Mouse (Mus musculus): ENCODE results near the gene Ank2. TPM values are rescaled to one million over a fixed set of nuclear protein-coding genes. Genes with fewer than 3 reads are reported as not detected.

The Ank2 gene
- polyA plus RNA-seq, 1 experiment from 2014 or later: 5.1 TPM

- no peak overlapping the region for H3K4me3 ChIP-seq (ENCODE audit: low read depth, low read length)
- no peak for TF ChIP-seq EP300 (IDR thresholded peaks at IDR 0.05; ENCODE audit: low read depth)
- TF ChIP-seq CTCF (IDR thresholded peaks at IDR 0.05; ENCODE audit: low read depth): no peak
- ATAC-seq: no peak
- 68% methylated on average over 7 of the region's 7 CpGs for WGBS (ENCODE audit: insufficient replicate concordance)
- no peak overlapping the region for H3K9ac ChIP-seq (replicated peaks)
- no peak overlapping the region for H3K4me2 ChIP-seq (ENCODE audit: low read depth, low read length)
- no peaks in the 10 kb centered on the region for H3K27me3 ChIP-seq (ENCODE audit: insufficient read depth, low read length)
- no peaks in the 10 kb centered on the region for H3K36me3 ChIP-seq (replicated peaks; ENCODE audit: insufficient read depth, low read length)
- H3K9me3 ChIP-seq (ENCODE audit: low read length): no peaks in the 10 kb centered on the region
- H3K27ac ChIP-seq (ENCODE audit: low read depth): no peak overlapping the region
- no peak for DNase-seq
- H3K4me1 ChIP-seq (ENCODE audit: insufficient read depth): no peaks in the 10 kb centered on the region
Measured at GRCm38 (mm10) chr3:127113238-127113637, 385.9 kb downstream of the Ank2 start.

- H3K4me3 ChIP-seq (ENCODE audit: low read depth, low read length): no peak overlapping the region
- no peak overlapping the region for H3K9ac ChIP-seq (replicated peaks)
- WGBS (ENCODE audit: insufficient replicate concordance): 72% methylated on average over 3 of the region's 3 CpGs
- no peak for ATAC-seq
- H3K27me3 ChIP-seq (ENCODE audit: insufficient read depth, low read length): no peaks in the 10 kb centered on the region
- H3K36me3 ChIP-seq (replicated peaks; ENCODE audit: insufficient read depth, low read length): no peaks in the 10 kb centered on the region
- no peaks in the 10 kb centered on the region for H3K4me1 ChIP-seq (ENCODE audit: insufficient read depth)
- TF ChIP-seq CTCF (IDR thresholded peaks at IDR 0.05; ENCODE audit: low read depth) (no peak), EP300 (IDR thresholded peaks at IDR 0.05; ENCODE audit: low read depth) (no peak)
- no peaks in the 10 kb centered on the region for H3K9me3 ChIP-seq (ENCODE audit: low read length)
- no peak for DNase-seq
- H3K27ac ChIP-seq (ENCODE audit: low read depth): no peak overlapping the region
- no peak overlapping the region for H3K4me2 ChIP-seq (ENCODE audit: low read depth, low read length)
Measured at GRCm38 (mm10) chr3:127109413-127109812, 389.7 kb downstream of the Ank2 start.

GRCm38 (mm10) chr3:127108481-127108880, 390.7 kb downstream of the Ank2 start:
- TF ChIP-seq EP300 (IDR thresholded peaks at IDR 0.05; ENCODE audit: low read depth) (no peak), CTCF (IDR thresholded peaks at IDR 0.05; ENCODE audit: low read depth) (no peak)
- no peak overlapping the region for H3K4me3 ChIP-seq (ENCODE audit: low read depth, low read length)
- H3K27ac ChIP-seq (ENCODE audit: low read depth): no peak overlapping the region
- H3K9ac ChIP-seq (replicated peaks): no peak overlapping the region
- H3K27me3 ChIP-seq (ENCODE audit: insufficient read depth, low read length): no peaks in the 10 kb centered on the region
- DNase-seq (no peak), ATAC-seq (no peak)
- no peaks in the 10 kb centered on the region for H3K9me3 ChIP-seq (ENCODE audit: low read length)
- H3K4me1 ChIP-seq (ENCODE audit: insufficient read depth): no peaks in the 10 kb centered on the region
- no peaks in the 10 kb centered on the region for H3K36me3 ChIP-seq (replicated peaks; ENCODE audit: insufficient read depth, low read length)
- no peak overlapping the region for H3K4me2 ChIP-seq (ENCODE audit: low read depth, low read length)
- WGBS (ENCODE audit: insufficient replicate concordance): 79% methylated on average over 2 of the region's 2 CpGs

- no peaks in the 10 kb centered on the region for H3K27me3 ChIP-seq (ENCODE audit: insufficient read depth, low read length)
- DNase-seq (no peak), ATAC-seq (no peak)
- H3K4me3 ChIP-seq (ENCODE audit: low read depth, low read length): no peak overlapping the region
- H3K27ac ChIP-seq (ENCODE audit: low read depth): no peak overlapping the region
- H3K36me3 ChIP-seq (replicated peaks; ENCODE audit: insufficient read depth, low read length): no peaks in the 10 kb centered on the region
- H3K9me3 ChIP-seq (ENCODE audit: low read length): no peaks in the 10 kb centered on the region
- H3K4me1 ChIP-seq (ENCODE audit: insufficient read depth): no peaks in the 10 kb centered on the region
- TF ChIP-seq EP300 (IDR thresholded peaks at IDR 0.05; ENCODE audit: low read depth) (no peak), CTCF (IDR thresholded peaks at IDR 0.05; ENCODE audit: low read depth) (no peak)
- H3K9ac ChIP-seq (replicated peaks): no peak overlapping the region
- 73% methylated on average over 5 of the region's 5 CpGs for WGBS (ENCODE audit: insufficient replicate concordance)
- H3K4me2 ChIP-seq (ENCODE audit: low read depth, low read length): no peak overlapping the region
Measured at GRCm38 (mm10) chr3:127107281-127107680, 391.9 kb downstream of the Ank2 start.

- ATAC-seq: no peak
- Histone ChIP-seq H3K36me3 (replicated peaks; ENCODE audit: insufficient read depth, low read length) (no peaks in the 10 kb centered on the region), H3K9ac (replicated peaks) (no peak overlapping the region), H3K9me3 (ENCODE audit: low read length) (no peaks in the 10 kb centered on the region), H3K4me2 (ENCODE audit: low read depth, low read length) (no peak overlapping the region), H3K27ac (ENCODE audit: low read depth) (no peak overlapping the region), H3K4me1 (ENCODE audit: insufficient read depth) (no peaks in the 10 kb centered on the region), H3K27me3 (ENCODE audit: insufficient read depth, low read length) (no peaks in the 10 kb centered on the region), H3K4me3 (ENCODE audit: low read depth, low read length) (no peak overlapping the region)
- no peak for DNase-seq
- TF ChIP-seq EP300 (IDR thresholded peaks at IDR 0.05; ENCODE audit: low read depth): no peak
- no peak for TF ChIP-seq CTCF (IDR thresholded peaks at IDR 0.05; ENCODE audit: low read depth)
- whole genome bisulfite sequencing (ENCODE audit: insufficient replicate concordance): 76% methylated on average over 1 of the region's 1 CpGs
Measured at GRCm38 (mm10) chr3:127101326-127101725, 397.8 kb downstream of the Ank2 start.

GRCm38 (mm10) chr3:127097745-127098144, 401.4 kb downstream of the Ank2 start:
- no peak for TF ChIP-seq CTCF (IDR thresholded peaks at IDR 0.05; ENCODE audit: low read depth)
- no peak for TF ChIP-seq EP300 (IDR thresholded peaks at IDR 0.05; ENCODE audit: low read depth)
- H3K9me3 ChIP-seq (ENCODE audit: low read length): no peaks in the 10 kb centered on the region
- H3K27me3 ChIP-seq (ENCODE audit: insufficient read depth, low read length): no peaks in the 10 kb centered on the region
- no peak overlapping the region for H3K4me2 ChIP-seq (ENCODE audit: low read depth, low read length)
- no peak overlapping the region for H3K9ac ChIP-seq (replicated peaks)
- H3K27ac ChIP-seq (ENCODE audit: low read depth): no peak overlapping the region
- no peaks in the 10 kb centered on the region for H3K4me1 ChIP-seq (ENCODE audit: insufficient read depth)
- H3K36me3 ChIP-seq (replicated peaks; ENCODE audit: insufficient read depth, low read length): no peaks in the 10 kb centered on the region
- ATAC-seq (no peak), DNase-seq (no peak)
- WGBS (ENCODE audit: insufficient replicate concordance): 72% methylated on average over 1 of the region's 1 CpGs
- no peak overlapping the region for H3K4me3 ChIP-seq (ENCODE audit: low read depth, low read length)

- Histone ChIP-seq H3K9me3 (ENCODE audit: low read length) (no peaks in the 10 kb centered on the region), H3K27me3 (ENCODE audit: insufficient read depth, low read length) (no peaks in the 10 kb centered on the region), H3K9ac (replicated peaks) (no peak overlapping the region), H3K4me1 (ENCODE audit: insufficient read depth) (no peaks in the 10 kb centered on the region), H3K27ac (ENCODE audit: low read depth) (no peak overlapping the region), H3K4me3 (ENCODE audit: low read depth, low read length) (no peak overlapping the region), H3K36me3 (replicated peaks; ENCODE audit: insufficient read depth, low read length) (no peaks in the 10 kb centered on the region), H3K4me2 (ENCODE audit: low read depth, low read length) (no peak overlapping the region)
- DNase-seq: no peak
- 81% methylated on average over 1 of the region's 1 CpGs for WGBS (ENCODE audit: insufficient replicate concordance)
- TF ChIP-seq CTCF (IDR thresholded peaks at IDR 0.05; ENCODE audit: low read depth) (no peak), EP300 (IDR thresholded peaks at IDR 0.05; ENCODE audit: low read depth) (no peak)
- no peak for ATAC-seq
Measured at GRCm38 (mm10) chr3:127097106-127097505, 402.0 kb downstream of the Ank2 start.

All from liver, postnatal 0 days (tissue).